Mouse (Mus musculus) hindbrain, embryonic 10.5 days (tissue): ENCODE data around the gene Xndc1. TPM values are rescaled to one million over a fixed set of nuclear protein-coding genes. Genes with fewer than 3 reads are reported as not detected.
"Not testable (repeated sequence)": the region's sequence is repeated elsewhere in the genome, so short reads cannot be mapped to it uniquely, and the experiment has no call there.

Experiments
- DNase-seq: peaks from one replicate; pipeline ENCODE4 v3.0.0-alpha.2; 2017; ENCODE audit warnings: low spot score
- H3K27ac ChIP-seq: fragments of 300-500 bp; sonication (generic); 2 replicates; pipeline ENCODE4 v1.5.1; 2016; ENCODE audit warnings: mild to moderate bottlenecking, moderate library complexity
- H3K27me3 ChIP-seq: fragments of 300-500 bp; sonication (generic); 2 replicates; pipeline ENCODE4 v1.6.1; 2016; ENCODE audit warnings: mild to moderate bottlenecking; ENCODE audit not compliant: poor library complexity, insufficient read depth, severe bottlenecking
- H3K36me3 ChIP-seq: fragments of 300-500 bp; sonication (generic); 2 replicates; pipeline ENCODE4 v1.6.1; 2016; ENCODE audit warnings: mild to moderate bottlenecking, moderate library complexity
- H3K4me1 ChIP-seq: fragments of 300-500 bp; sonication (generic); replicated peaks from 2 replicates; pipeline ENCODE4 v1.6.1; 2016; ENCODE audit warnings: mild to moderate bottlenecking
- H3K4me3 ChIP-seq: fragments of 300-500 bp; sonication (generic); 2 replicates; pipeline ENCODE4 v1.5.1; 2016; ENCODE audit warnings: mild to moderate bottlenecking, moderate library complexity
- H3K9me3 ChIP-seq: fragments of 300-500 bp; sonication (generic); 2 replicates; pipeline ENCODE4 v1.6.1; 2016; ENCODE audit warnings: mild to moderate bottlenecking, moderate library complexity
- WGBS: fragments of 180-500 bp; shearing (Covaris S2); methylation state at CpG from one replicate; pipeline ENCODE4 v1.1.7; 2016; 5-methylcytosine and 5-hydroxymethylcytosine counted together
- polyA plus RNA-seq: library from polyadenylated mRNA; unstranded; fragments of >200 nt; fragmentation: Nextera tagmentation; extraction: Ambion mirVana; gene quantifications from 2 replicates; pipeline ENCODE4 v1.2.1, GENCODE M21; 2016

The Xndc1 gene
- polyA plus RNA-seq: 37.4 and 42.3 TPM in 2 replicates

DNA sequence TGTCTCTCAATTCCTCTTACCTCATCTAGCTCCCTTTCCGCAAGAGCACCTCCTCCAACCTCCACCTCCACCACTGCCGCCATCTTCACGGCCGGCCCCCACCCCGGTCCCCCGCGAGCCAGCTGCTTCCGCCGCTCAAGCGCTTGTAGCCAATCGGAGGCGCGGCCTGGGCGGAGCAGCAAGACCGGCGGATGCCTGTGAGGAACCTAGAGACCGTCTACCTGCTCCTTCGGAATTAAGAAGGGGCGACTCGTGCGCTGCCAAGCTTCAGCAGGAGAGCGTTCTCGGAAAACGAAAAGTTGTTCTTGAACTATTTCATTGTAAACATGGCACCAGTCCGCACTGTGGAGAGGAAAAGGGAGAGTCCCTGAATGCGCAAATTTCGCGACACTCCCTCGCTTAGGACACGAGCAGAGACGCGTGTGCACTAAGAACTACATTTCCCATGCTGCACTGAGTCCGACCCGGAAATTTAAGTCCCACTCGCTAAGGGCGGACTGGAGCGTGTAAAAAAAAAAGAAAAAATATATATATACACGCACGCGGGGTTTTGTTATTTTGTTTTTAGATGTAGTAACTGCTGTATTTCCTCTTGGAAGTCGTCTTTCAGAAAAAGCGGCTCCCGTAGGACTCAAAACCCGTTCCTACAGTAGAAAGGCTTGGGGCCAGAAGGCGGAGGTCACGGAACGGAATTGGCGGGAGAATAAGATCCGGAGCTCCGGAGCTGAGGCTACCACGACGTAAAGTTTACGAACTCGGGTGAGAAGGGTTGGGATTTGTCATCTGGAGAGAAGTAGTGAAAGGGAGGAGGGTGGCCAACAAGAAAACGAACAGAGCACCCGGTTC is at the start of gene Xndc1, which contains the start of the genes Rnf121 and Xntrpc:
Gene Xndc1 (plus strand): TSS at position 466 of the 846 bp plus-strand sequence.
Gene Rnf121 (minus strand): TSS at position 424 of the 846 bp plus-strand sequence.
Gene Xntrpc (plus strand): TSS at position 668 of the 846 bp plus-strand sequence.
- peaks cover 42% of the 10 kb centered on the region for H3K36me3 ChIP-seq
- H3K27ac ChIP-seq: peak within 1 kb of the TSS; percentile 90
- H3K4me3 ChIP-seq: peak within 1 kb of the TSS; percentile 70
- no peaks in the 10 kb centered on the region for H3K27me3 ChIP-seq
- peaks cover 18% of the 10 kb centered on the region for H3K4me1 ChIP-seq
- H3K9me3 ChIP-seq: no peaks in the 10 kb centered on the region
- WGBS: under 1% methylated on average over 56 of the region's 56 CpGs
- DNase-seq: peak; percentile 94

DNA sequence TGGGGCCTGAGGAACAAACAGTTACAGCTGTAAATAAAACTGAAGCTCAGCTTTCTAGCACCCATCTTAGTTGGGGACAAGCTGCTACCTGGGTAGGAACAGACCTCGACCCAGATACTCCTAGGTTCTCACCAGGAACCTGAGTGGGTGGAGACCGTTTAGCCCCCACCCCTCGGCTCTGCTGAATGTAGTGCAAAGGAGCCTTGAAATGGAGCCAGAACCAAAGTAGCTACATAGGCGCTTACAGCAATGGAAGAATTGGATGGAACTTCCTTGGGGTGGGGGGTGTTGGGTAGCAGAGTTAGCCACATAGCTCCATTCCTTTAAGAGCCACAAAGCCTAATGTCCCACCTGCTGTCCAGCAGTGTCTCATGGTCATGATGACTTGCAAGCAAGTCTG is 48.4 kb upstream of the Xndc1 start:
- 90% methylated on average over 4 of the region's 4 CpGs for whole genome bisulfite sequencing
- no peak for DNase-seq
- Histone ChIP-seq H3K27ac (no peak overlapping the region), H3K36me3 (peaks cover 99% of the 10 kb centered on the region), H3K9me3 (no peaks in the 10 kb centered on the region), H3K4me1 (no peaks in the 10 kb centered on the region), H3K4me3 (no peak overlapping the region), H3K27me3 (no peaks in the 10 kb centered on the region)

DNA sequence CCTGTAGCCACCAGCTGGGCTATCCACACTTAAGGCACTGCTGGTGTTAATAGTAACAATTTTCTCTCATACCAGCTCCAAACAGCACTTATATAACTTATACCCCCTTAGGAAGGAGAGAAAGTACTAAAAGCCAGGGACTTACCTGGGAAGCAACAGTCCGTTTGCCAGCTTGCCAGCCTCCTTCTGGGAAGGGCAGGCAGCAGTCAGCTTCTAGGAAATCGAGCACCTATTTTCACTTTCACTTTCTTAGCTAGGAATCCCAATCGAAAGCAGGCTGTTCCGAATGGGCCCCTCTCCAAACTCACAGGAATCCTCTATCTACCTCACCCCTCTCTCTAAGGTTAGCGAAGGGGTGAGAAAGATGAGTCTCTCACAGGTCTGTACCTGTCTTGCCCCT is 47.9 kb upstream of the Xndc1 start:
- Histone ChIP-seq H3K36me3 (peaks cover 99% of the 10 kb centered on the region), H3K4me3 (no peak overlapping the region), H3K9me3 (no peaks in the 10 kb centered on the region), H3K27ac (no peak overlapping the region), H3K4me1 (no peaks in the 10 kb centered on the region), H3K27me3 (no peaks in the 10 kb centered on the region)
- 86% methylated on average over 5 of the region's 5 CpGs for WGBS
- DNase-seq: no peak

DNA sequence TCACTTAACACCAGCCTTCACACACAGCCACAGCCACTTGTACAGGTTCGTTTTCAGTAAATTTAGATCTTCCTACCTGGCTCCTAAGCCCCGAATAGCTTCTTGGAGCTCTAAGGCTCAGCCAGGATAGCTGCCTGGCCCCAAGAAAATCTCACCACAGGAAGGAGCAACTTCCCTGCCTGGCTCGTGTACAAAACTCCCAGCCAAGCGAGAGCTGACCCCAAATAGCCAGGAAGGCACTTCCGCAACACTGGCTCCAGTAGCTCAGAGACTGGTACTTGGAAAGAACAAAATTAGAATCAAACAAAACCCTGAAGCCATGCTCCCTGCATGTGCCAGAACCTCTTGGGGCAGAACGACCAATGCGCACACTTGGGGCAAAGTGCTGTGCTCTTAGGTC is 47.3 kb upstream of the Xndc1 start:
- H3K4me3 ChIP-seq: no peak overlapping the region
- peaks cover 99% of the 10 kb centered on the region for H3K36me3 ChIP-seq
- DNase-seq: no peak
- no peaks in the 10 kb centered on the region for H3K9me3 ChIP-seq
- 86% methylated on average over 7 of the region's 7 CpGs for WGBS
- no peaks in the 10 kb centered on the region for H3K27me3 ChIP-seq
- H3K27ac ChIP-seq: no peak overlapping the region
- H3K4me1 ChIP-seq: no peaks in the 10 kb centered on the region

DNA sequence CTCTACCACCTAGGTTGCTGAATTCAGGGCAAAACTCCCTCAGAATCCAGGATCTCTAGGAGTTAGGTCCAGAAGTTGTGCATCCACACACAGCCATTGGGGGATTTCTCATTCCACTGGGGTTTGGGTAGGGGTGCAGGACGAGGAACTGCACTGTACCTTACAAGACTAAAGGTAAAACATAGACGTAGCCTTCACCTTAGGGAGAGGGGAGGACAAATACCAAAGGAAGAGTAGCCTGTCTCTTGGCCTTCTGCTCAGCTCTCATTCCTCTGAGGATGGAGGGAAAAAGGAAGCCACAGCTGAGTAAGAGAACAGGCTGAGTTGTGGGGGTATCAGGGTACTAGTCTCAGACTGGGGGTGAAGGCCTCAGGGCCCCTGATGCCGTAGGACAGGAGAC is 46.7 kb upstream of the Xndc1 start, which contains the start of gene Il18bp:
Gene Il18bp (minus strand): TSS at position 101 of the 400 bp plus-strand sequence.
- Histone ChIP-seq H3K4me1 (no peaks in the 10 kb centered on the region), H3K27ac (no peak within 1 kb of the TSS), H3K4me3 (no peak within 1 kb of the TSS), H3K9me3 (no peaks in the 10 kb centered on the region), H3K27me3 (no peaks in the 10 kb centered on the region), H3K36me3 (peaks cover 99% of the 10 kb centered on the region)
- 96% methylated on average over 3 of the region's 3 CpGs for WGBS
- DNase-seq: no peak

DNA sequence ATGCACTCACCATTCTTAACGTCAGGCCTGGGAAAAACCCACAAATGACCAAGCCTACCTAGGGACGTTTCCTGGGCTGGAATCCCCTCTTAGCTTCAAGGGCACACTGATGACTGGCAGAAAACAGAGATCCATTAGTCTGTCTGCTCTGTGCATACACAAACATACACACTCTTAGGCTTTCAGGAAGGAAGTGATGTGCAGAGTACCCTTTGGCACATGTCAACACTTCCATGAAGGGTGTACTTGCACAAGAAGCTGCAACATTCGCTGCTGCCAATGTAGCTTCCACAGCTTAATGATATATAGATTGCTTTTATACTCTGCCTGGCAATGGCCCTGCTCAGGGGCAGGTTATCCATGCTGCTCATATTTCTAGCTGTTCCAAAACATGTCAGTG is 45.9 kb upstream of the Xndc1 start:
- peaks cover 99% of the 10 kb centered on the region for H3K36me3 ChIP-seq
- WGBS: 79% methylated on average over 3 of the region's 3 CpGs
- H3K4me3 ChIP-seq: no peak overlapping the region
- no peak overlapping the region for H3K27ac ChIP-seq
- H3K4me1 ChIP-seq: no peaks in the 10 kb centered on the region
- DNase-seq: no peak
- no peaks in the 10 kb centered on the region for H3K9me3 ChIP-seq
- H3K27me3 ChIP-seq: no peaks in the 10 kb centered on the region

DNA sequence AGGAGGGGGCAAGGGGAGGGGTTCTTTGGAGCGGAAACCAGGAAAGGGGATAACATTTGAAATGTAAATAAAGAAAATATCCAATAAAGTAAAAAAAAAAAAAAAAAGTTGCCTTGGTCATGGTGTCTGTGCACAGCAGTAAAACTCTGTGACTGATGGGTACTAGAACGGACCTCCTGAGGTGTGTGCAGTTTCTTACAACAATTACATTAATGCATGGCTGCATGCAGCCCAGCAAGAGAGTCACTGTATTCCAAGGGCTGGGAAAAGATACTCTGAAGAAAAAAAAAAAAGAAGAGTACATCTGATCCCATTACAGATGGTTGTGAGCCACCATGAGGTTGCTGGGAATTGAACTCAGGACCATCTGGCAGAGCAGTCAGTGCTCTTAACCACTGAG is 44.4 kb upstream of the Xndc1 start:
- H3K27ac ChIP-seq, H3K4me1 ChIP-seq, H3K4me3 ChIP-seq, H3K27me3 ChIP-seq, DNase-seq, H3K9me3 ChIP-seq: not testable (repeated sequence)
- WGBS: 91% methylated on average over 2 of the region's 2 CpGs
- peaks cover 99% of the 10 kb centered on the region for H3K36me3 ChIP-seq

DNA sequence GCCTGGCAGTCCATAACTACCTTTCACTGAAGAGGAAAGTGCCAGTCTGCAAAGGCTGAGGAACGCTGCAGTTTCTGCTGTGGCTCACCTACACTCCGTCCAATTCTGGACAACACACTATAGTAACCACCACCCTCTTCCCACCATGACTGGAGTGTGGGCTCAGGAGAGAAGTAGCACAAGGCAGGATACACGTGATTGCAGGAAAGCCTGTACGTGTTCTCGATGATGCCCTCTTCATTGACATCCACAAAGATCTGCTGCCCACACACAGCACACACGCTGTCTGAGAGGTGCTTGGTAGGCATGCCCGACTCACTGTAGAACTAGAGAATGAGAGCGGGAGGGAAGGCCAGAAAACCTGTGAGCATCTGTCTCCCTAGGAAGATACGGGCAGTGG is 41.5 kb upstream of the Xndc1 start:
- H3K36me3 ChIP-seq: peaks cover 95% of the 10 kb centered on the region
- no peak overlapping the region for H3K4me3 ChIP-seq
- no peaks in the 10 kb centered on the region for H3K4me1 ChIP-seq
- 96% methylated on average over 9 of the region's 9 CpGs for WGBS
- no peak overlapping the region for H3K27ac ChIP-seq
- no peaks in the 10 kb centered on the region for H3K27me3 ChIP-seq
- no peaks in the 10 kb centered on the region for H3K9me3 ChIP-seq
- no peak for DNase-seq

DNA sequence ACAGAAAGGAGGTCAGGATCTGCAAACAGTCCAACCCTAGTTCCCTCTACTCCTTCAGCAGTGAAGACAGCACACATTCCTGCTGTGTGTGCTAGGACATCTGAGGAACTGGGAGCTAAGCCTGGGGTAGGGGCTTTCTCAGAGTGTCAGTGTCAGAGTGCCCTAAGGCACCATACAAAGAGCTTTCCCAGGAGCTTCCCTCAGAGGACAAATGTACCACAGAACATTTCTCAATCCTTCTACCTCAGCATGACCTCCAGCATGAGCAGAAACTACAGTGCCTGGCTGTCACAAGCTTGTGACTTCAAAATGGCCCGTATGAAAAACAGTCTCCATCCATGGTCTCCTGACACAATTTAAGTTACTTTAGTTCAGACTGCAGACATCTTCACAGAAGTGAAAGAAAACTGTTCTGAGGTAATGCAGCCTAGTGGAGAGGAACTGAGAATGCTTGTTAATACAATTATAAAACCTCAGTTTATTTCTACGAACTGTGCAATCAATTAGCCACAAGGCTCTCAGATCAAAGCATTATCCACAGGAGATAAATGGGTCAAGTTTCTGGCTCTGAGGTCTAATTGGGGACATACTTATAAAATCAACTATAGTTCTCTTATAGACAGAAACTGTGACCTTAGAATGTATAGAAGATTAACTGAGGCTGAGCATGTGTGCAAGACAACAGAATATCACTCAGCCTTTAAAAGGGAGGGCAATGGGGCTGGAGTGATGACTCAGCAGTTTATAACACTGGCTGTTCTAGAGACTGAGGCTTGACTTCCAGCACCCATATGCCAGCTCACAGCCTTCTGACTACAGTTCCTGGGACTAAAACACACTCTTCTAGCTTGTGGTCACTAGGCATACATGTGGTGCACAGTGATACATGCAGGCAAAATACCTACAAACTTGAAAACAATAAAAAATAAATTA is 39.9 kb upstream of the Xndc1 start:
- Histone ChIP-seq H3K36me3 (peaks cover 94% of the 10 kb centered on the region), H3K4me1 (no peaks in the 10 kb centered on the region)
- WGBS: 90% methylated on average over 2 of the region's 2 CpGs

DNA sequence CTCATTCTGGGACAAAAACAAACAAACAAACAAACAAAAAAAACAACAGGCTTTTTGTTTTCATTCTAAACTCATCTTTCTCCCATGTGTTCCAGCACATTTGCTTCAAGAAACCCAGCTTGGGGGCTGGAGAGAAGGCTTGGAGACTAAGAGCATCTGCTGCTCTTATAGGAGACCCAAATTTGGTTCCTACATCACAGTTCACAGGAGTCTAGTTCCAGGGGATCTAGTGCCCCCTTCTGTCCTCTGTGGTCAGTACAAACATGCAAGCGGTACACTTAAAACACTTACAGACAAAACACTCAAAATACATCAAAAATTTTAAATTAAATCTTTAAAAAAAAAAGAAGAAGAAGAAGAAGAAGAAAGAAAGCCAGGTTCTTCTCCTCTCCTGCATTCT is 30.4 kb upstream of the Xndc1 start:
- H3K36me3 ChIP-seq: peaks cover 100% of the 10 kb centered on the region

More for the DNA sequence above, 39.9 kb upstream of the Xndc1 start:
- Histone ChIP-seq H3K4me3 (no peak overlapping the region), H3K27ac (no peak overlapping the region), H3K9me3 (no peaks in the 10 kb centered on the region), H3K27me3 (no peaks in the 10 kb centered on the region)
- no peak for DNase-seq

DNA sequence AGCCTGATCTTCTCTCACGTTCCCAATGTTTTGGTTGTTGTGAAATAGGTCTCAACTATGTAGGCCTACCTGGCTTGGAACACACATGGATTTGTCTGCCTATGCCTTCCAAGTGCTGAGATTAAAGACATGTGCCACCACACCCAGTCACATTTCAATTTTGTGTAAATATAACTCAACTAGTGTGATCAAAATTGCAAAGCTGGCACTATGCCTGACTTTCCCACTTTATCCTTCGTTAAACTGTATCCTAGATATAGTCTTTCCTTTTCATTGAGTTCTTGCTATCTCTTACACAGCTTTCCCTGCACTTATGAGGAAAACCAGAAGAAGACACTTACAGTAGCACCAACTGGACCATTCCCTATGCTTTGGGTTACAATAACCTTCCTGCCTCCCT is 29.8 kb upstream of the Xndc1 start:
- WGBS: 99% methylated on average over 2 of the region's 2 CpGs
- H3K36me3 ChIP-seq: peaks cover 100% of the 10 kb centered on the region
- DNase-seq: no peak

More for the DNA sequence above, 30.4 kb upstream of the Xndc1 start:
- no peaks in the 10 kb centered on the region for H3K4me1 ChIP-seq
- no peak overlapping the region for H3K27ac ChIP-seq
- 87% methylated on average over 1 of the region's 1 CpGs for WGBS
- no peaks in the 10 kb centered on the region for H3K9me3 ChIP-seq
- DNase-seq: no peak
- H3K27me3 ChIP-seq: no peaks in the 10 kb centered on the region
- no peak overlapping the region for H3K4me3 ChIP-seq

DNA sequence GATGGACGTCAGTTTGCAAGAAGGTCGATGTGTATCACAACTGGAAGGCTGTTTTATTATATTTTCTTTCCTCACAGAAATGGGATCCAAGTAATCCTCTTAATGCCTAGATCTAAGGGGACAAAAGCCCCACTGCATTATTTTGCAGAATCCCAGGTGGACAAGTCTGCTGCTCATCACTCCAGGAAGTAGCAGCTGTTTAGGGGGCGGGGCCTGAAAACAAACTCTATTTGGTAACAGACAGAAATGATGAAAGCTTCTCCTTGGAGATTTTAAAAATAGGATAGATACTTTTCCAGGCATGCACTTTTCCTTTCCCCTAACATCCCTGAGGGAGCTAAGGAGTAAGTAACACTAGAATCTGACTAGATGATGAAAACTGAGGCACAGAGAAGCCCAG is 28.0 kb upstream of the Xndc1 start:
- Histone ChIP-seq H3K27me3 (no peaks in the 10 kb centered on the region), H3K4me3 (no peak overlapping the region), H3K27ac (no peak overlapping the region), H3K4me1 (no peaks in the 10 kb centered on the region), H3K9me3 (no peaks in the 10 kb centered on the region), H3K36me3 (peaks cover 97% of the 10 kb centered on the region)
- no peak for DNase-seq
- WGBS: 93% methylated on average over 3 of the region's 3 CpGs

More for the DNA sequence above, 29.8 kb upstream of the Xndc1 start:
- Histone ChIP-seq H3K27ac (no peak overlapping the region), H3K9me3 (no peaks in the 10 kb centered on the region), H3K4me1 (no peaks in the 10 kb centered on the region), H3K27me3 (no peaks in the 10 kb centered on the region), H3K4me3 (no peak overlapping the region)
